Mouse (Mus musculus) MEL (cell line): ENCODE measurements around the gene Ints12. TPM values are rescaled to one million over a fixed set of nuclear protein-coding genes. Genes with fewer than 3 reads are reported as not detected.

Experiments used
- DNase-seq: peaks from one replicate; pipeline ENCODE4 v3.0.0; 2011; ENCODE audit warnings: low read depth, low spot score
- H3K27ac ChIP-seq: 2 replicates; pipeline ENCODE4 v1.5.1; 2012; ENCODE audit warnings: low read depth, mild to moderate bottlenecking, control low read depth, low read length, moderate library complexity; ENCODE audit not compliant: control insufficient read depth
- H3K27me3 ChIP-seq, 2 experiments: fragments of 150-350 bp in 1 of 2; sonication (generic) in 1 of 2; 2 replicates each; pipeline ENCODE4 v1.6.1; 2012; ENCODE audit warnings: low read length in 2 of 2, mild to moderate bottlenecking in 2 of 2, improper control_type of control experiment in 1 of 2, moderate library complexity in 1 of 2; ENCODE audit not compliant: insufficient read depth in 2 of 2, control insufficient read depth in 1 of 2
- H3K36me3 ChIP-seq, 2 experiments: 2 replicates each; pipeline ENCODE4 v1.6.1; 2012 to 2014; ENCODE audit warnings: low read length in 2 of 2, improper control_type of control experiment in 1 of 2, inconsistent platforms in 1 of 2, mild to moderate bottlenecking in 1 of 2; ENCODE audit not compliant: insufficient read depth in 2 of 2, control insufficient read depth in 1 of 2
- H3K4me1 ChIP-seq, 2 experiments: fragments of 150-350 bp in 1 of 2; sonication (generic) in 1 of 2; 2 replicates each; pipeline ENCODE4 v1.6.1; 2012; ENCODE audit warnings: low read length in 2 of 2, improper control_type of control experiment in 1 of 2, mild to moderate bottlenecking in 1 of 2; ENCODE audit not compliant: insufficient read depth in 2 of 2, control insufficient read depth in 1 of 2
- H3K4me3 ChIP-seq, 2 experiments: fragments of 150-350 bp in 1 of 2; sonication (generic) in 1 of 2; 2 replicates each; pipeline ENCODE4 v1.5.1; 2012; ENCODE audit warnings: low read depth in 2 of 2, low read length in 2 of 2, mild to moderate bottlenecking in 2 of 2, moderate library complexity in 2 of 2, control low read depth in 1 of 2, improper control_type of control experiment in 1 of 2; ENCODE audit not compliant: control insufficient read depth in 1 of 2, insufficient read depth in 1 of 2
- H3K79me2 ChIP-seq: 2 replicates; pipeline ENCODE4 v1.6.1; 2012; ENCODE audit warnings: mild to moderate bottlenecking, low read length, moderate library complexity; ENCODE audit not compliant: control insufficient read depth, poor library complexity, insufficient read depth
- H3K9ac ChIP-seq: 2 replicates; pipeline ENCODE4 v1.6.1; 2012; ENCODE audit warnings: low read depth, mild to moderate bottlenecking, control low read depth, low read length, moderate library complexity; ENCODE audit not compliant: control insufficient read depth, poor library complexity, severe bottlenecking
- H3K9me3 ChIP-seq: fragments of 150-350 bp; sonication (generic); replicated peaks from 2 replicates; pipeline ENCODE4 v1.6.1; 2012; ENCODE audit warnings: mild to moderate bottlenecking, low read length, improper control_type of control experiment, moderate library complexity; ENCODE audit not compliant: insufficient read depth
- CHD1 ChIP-seq: IDR thresholded peaks from 2 replicates; pipeline ENCODE4 v1.6.1; 2012; ENCODE audit warnings: low read depth, mild to moderate bottlenecking, inconsistent platforms, low read length, improper control_type of control experiment
- E2F4 ChIP-seq: IDR thresholded peaks from 2 replicates; pipeline ENCODE4 v1.6.1; 2011; ENCODE audit warnings: low read depth, low read length, improper control_type of control experiment, borderline replicate concordance
- ELF1 ChIP-seq: IDR thresholded peaks from 2 replicates; pipeline ENCODE4 v1.6.1; 2014; ENCODE audit warnings: low read depth, mild to moderate bottlenecking, inconsistent platforms, low read length, improper control_type of control experiment, moderate library complexity
- EP300 ChIP-seq, 2 experiments: IDR thresholded peaks; 2 replicates each; pipeline ENCODE4 v1.6.1; 2011; ENCODE audit warnings: improper control_type of control experiment in 2 of 2, low read length in 2 of 2, low read depth in 1 of 2, mild to moderate bottlenecking in 1 of 2
- ETS1 ChIP-seq: IDR thresholded peaks from 2 replicates; pipeline ENCODE4 v1.6.1; 2012; ENCODE audit warnings: low read depth, mild to moderate bottlenecking, inconsistent platforms, low read length, improper control_type of control experiment, moderate library complexity
- GABPA ChIP-seq: IDR thresholded peaks from 2 replicates; pipeline ENCODE4 v1.6.1; 2012; ENCODE audit warnings: low read depth, mild to moderate bottlenecking, inconsistent platforms, low read length, improper control_type of control experiment, moderate library complexity
- GATA1 ChIP-seq: IDR thresholded peaks from 2 replicates; pipeline ENCODE4 v1.6.1; 2011; ENCODE audit warnings: low read depth, low read length, improper control_type of control experiment
- MAX ChIP-seq: IDR thresholded peaks from 2 replicates; pipeline ENCODE4 v1.6.1; 2011; ENCODE audit warnings: low read length, improper control_type of control experiment
- MAZ ChIP-seq: IDR thresholded peaks from 2 replicates; pipeline ENCODE4 v1.6.1; 2012; ENCODE audit warnings: low read depth, mild to moderate bottlenecking, inconsistent platforms, low read length, improper control_type of control experiment
- MYC ChIP-seq: IDR thresholded peaks from 2 replicates; pipeline ENCODE4 v1.6.1; 2011; ENCODE audit warnings: low read depth, mild to moderate bottlenecking, low read length, improper control_type of control experiment, moderate library complexity
- NELFE ChIP-seq: IDR thresholded peaks from 2 replicates; pipeline ENCODE4 v1.6.1; 2011; ENCODE audit warnings: low read depth, low read length, improper control_type of control experiment
- POLR2A ChIP-seq, 2 experiments: IDR thresholded peaks; 2 replicates each; pipeline ENCODE4 v1.6.1; 2011 to 2012; ENCODE audit warnings: low read length in 2 of 2, mild to moderate bottlenecking in 2 of 2, control low read depth in 1 of 2, improper control_type of control experiment in 1 of 2, low read depth in 1 of 2, moderate library complexity in 1 of 2; ENCODE audit not compliant: control insufficient read depth in 1 of 2, insufficient read depth in 1 of 2, poor library complexity in 1 of 2
- POLR2AphosphoS2 ChIP-seq: IDR thresholded peaks from 2 replicates; pipeline ENCODE4 v1.6.1; 2011; ENCODE audit warnings: low read length, improper control_type of control experiment
- POLR2AphosphoS5 ChIP-seq: IDR thresholded peaks from 2 replicates; pipeline ENCODE4 v1.6.1; 2012; ENCODE audit warnings: low read depth, borderline replicate concordance, mild to moderate bottlenecking, inconsistent platforms, low read length, moderate library complexity, mixed read lengths
- RAD21 ChIP-seq: IDR thresholded peaks from 2 replicates; pipeline ENCODE4 v1.6.1; 2011; ENCODE audit warnings: mild to moderate bottlenecking, low read depth, low read length, improper control_type of control experiment
- RCOR1 ChIP-seq: IDR thresholded peaks from 2 replicates; pipeline ENCODE4 v1.6.1; 2012; ENCODE audit warnings: low read depth, mild to moderate bottlenecking, inconsistent platforms, low read length, improper control_type of control experiment
- SIN3A ChIP-seq: IDR thresholded peaks from 2 replicates; pipeline ENCODE4 v1.6.1; 2012; ENCODE audit warnings: low read length, improper control_type of control experiment, inconsistent platforms
- TBP ChIP-seq: IDR thresholded peaks from 2 replicates; pipeline ENCODE4 v1.8.0; 2011; ENCODE audit warnings: low read depth, low read length, improper control_type of control experiment
- ZC3H11A ChIP-seq: IDR thresholded peaks from 2 replicates; pipeline ENCODE4 v1.6.1; 2012; ENCODE audit warnings: low read depth, mild to moderate bottlenecking, inconsistent platforms, low read length, improper control_type of control experiment
- ZMIZ1 ChIP-seq: IDR thresholded peaks from 2 replicates; pipeline ENCODE4 v1.6.1; 2012; ENCODE audit warnings: low read depth, mild to moderate bottlenecking, inconsistent platforms, low read length, improper control_type of control experiment, moderate library complexity
- ZNF384 ChIP-seq: IDR thresholded peaks from 2 replicates; pipeline ENCODE4 v1.6.1; 2012; ENCODE audit warnings: low read depth, mild to moderate bottlenecking, inconsistent platforms, low read length, improper control_type of control experiment
- polyA plus RNA-seq, 2 experiments: library from polyadenylated mRNA; stranded (reverse) in 1 of 2; unstranded in 1 of 2; fragments of >175 nt in 1 of 2; fragments of >200 nt in 1 of 2; gene quantifications; 2 replicates each; pipeline versions ENCODE4 v1.2.1 to v1.2.4; 2012; ENCODE audit warnings: low replicate concordance in 2 of 2, low read depth in 1 of 2; ENCODE audit not compliant: insufficient read length in 2 of 2, insufficient read depth in 1 of 2, missing spikeins in 1 of 2
- total RNA-seq: library from RNA; depleted of rRNA; stranded (reverse); fragments of 300-350 nt; gene quantifications from 2 replicates; pipeline ENCODE4 v1.2.3, GENCODE M21; 2012

Gene Ints12
- total and polyA plus RNA-seq, 3 experiments, result 13.8 to 15.2 TPM; not detected in 1

- Histone ChIP-seq H3K27me3 (no peaks in the 10 kb centered on the region), H3K79me2 (peaks cover 38% of the 10 kb centered on the region), H3K4me3 (peak overlapping the region; percentile 87 to 98), H3K9ac (peak overlapping the region; percentile 97), H3K27ac (peak overlapping the region; percentile 95), H3K9me3 (no peaks in the 10 kb centered on the region), H3K4me1 (peaks cover 10 to 15% of the 10 kb centered on the region in 2 experiments), H3K36me3 (peaks cover 0 to 22% of the 10 kb centered on the region in 2 experiments; a peak in 2 of 4 replicates)
- TF ChIP-seq TBP (no peak), ZC3H11A (no peak), GATA1 (no peak), RCOR1 (peak; percentile 37; the same call in 1 of the 2 replicates), MYC (no peak), ELF1 (no peak), NELFE (0 out of 2 replicates have a peak, but pooled peaks have one; percentile 25), MAX (0 out of 2 replicates have a peak, but pooled peaks have one; percentile 43), MAZ (no peak), ZNF384 (peak; percentile 47), CHD1 (peak; percentile 70; the same call in 1 of the 2 replicates), E2F4 (no peak), SIN3A (no peak), GABPA (no peak), POLR2AphosphoS5 (no peak), EP300 (IDR thresholded peaks at IDR 0.05; ENCODE audit: low read depth in 1 of 2, low read length in 2 of 2) (0 out of 4 replicates have a peak, but pooled peaks of 1 of the 2 experiments have one; percentile 16), ZMIZ1 (no peak), ETS1 (0 out of 2 replicates have a peak, but pooled peaks have one; percentile 5), POLR2AphosphoS2 (peak; percentile 31; the same call in 1 of the 2 replicates), POLR2A (IDR thresholded peaks at IDR 0.05; ENCODE audit: control insufficient read depth in 1 of 2, insufficient read depth in 1 of 2, low read depth in 1 of 2, low read length in 2 of 2, poor library complexity in 1 of 2) (no peak), RAD21 (no peak)
- peak; percentile 60 for DNase-seq
Observed at GRCm38 (mm10) chr3:133090247-133091120, 1.2 kb upstream of the Ints12 start.
